Mouse (Mus musculus) kidney, postnatal 0 days (tissue): ENCODE results near the gene Pcnx. TPM values are rescaled to one million over a fixed set of nuclear protein-coding genes. Genes with fewer than 3 reads are reported as not detected.

Source experiments
- ATAC-seq: fragments of 200-750 bp; cut with Nextera tagmentation; replicated peaks from 2 replicates; pipeline ENCODE4 v1.8.0; 2017; ENCODE audit warnings: low read depth, moderate number of reproducible peaks, moderate TSS enrichment, moderate library complexity; ENCODE audit not compliant: low FRiP score
- DNase-seq: peaks from one replicate; pipeline ENCODE4 v3.0.0-alpha.2; 2016; ENCODE audit warnings: low spot score
- H3K27ac ChIP-seq: fragments of 300-500 bp; sonication (generic); 2 replicates; pipeline ENCODE4 v1.5.1; 2014; ENCODE audit warnings: mild to moderate bottlenecking
- H3K27me3 ChIP-seq: fragments of 300-500 bp; sonication (generic); 2 replicates; pipeline ENCODE4 v1.6.1; 2014; ENCODE audit warnings: low read length, mixed read lengths; ENCODE audit not compliant: insufficient read depth
- H3K36me3 ChIP-seq: fragments of 300-500 bp; sonication (generic); 2 replicates; pipeline ENCODE4 v1.6.1; 2014; ENCODE audit warnings: low read length, mixed read lengths; ENCODE audit not compliant: insufficient read depth
- H3K4me1 ChIP-seq: fragments of 300-500 bp; sonication (generic); replicated peaks from 2 replicates; pipeline ENCODE4 v1.6.1; 2014; ENCODE audit warnings: antibody characterized with exemption, low read length, mixed read lengths; ENCODE audit not compliant: insufficient read depth
- H3K4me2 ChIP-seq: fragments of 300-500 bp; sonication (generic); 2 replicates; pipeline ENCODE4 v1.6.1; 2014; ENCODE audit warnings: mild to moderate bottlenecking, low read length, moderate library complexity, mixed read lengths
- H3K4me3 ChIP-seq: fragments of 300-500 bp; sonication (generic); replicated peaks from 2 replicates; pipeline ENCODE4 v1.5.1; 2014; ENCODE audit warnings: low read depth, low read length
- H3K9ac ChIP-seq: fragments of 300-500 bp; sonication (generic); 2 replicates; pipeline ENCODE4 v1.6.1; 2014; ENCODE audit warnings: low read depth, low read length
- H3K9me3 ChIP-seq: fragments of 300-500 bp; sonication (generic); replicated peaks from 2 replicates; pipeline ENCODE4 v1.6.1; 2016; ENCODE audit warnings: low read length, inconsistent platforms, mixed read lengths
- CTCF ChIP-seq: IDR thresholded peaks from 2 replicates; pipeline ENCODE4 v1.5.1; 2016; ENCODE audit warnings: antibody characterized with exemption, low read depth, mild to moderate bottlenecking, moderate library complexity
- WGBS: fragments of 180-500 bp; shearing (Covaris S2); extraction: QIAGEN DNeasy Blood & Tissue Kit; methylation state at CpG from one replicate; pipeline ENCODE4 v1.1.7; 2014; 5-methylcytosine and 5-hydroxymethylcytosine counted together
- polyA plus RNA-seq: library from polyadenylated mRNA; unstranded; fragments of >200 nt; fragmentation: Nextera tagmentation; extraction: Ambion mirVana; gene quantifications from 2 replicates; pipeline ENCODE4 v1.2.1, GENCODE M21; 2015

The Pcnx gene
- polyA plus RNA-seq, 1 experiment from 2014 or later: 9.2 TPM

GRCm38 (mm10) chr12:81869205-81869940 is 9.6 kb downstream of the Pcnx start:
- no peak for TF ChIP-seq CTCF
- no peak overlapping the region for H3K27ac ChIP-seq
- H3K9me3 ChIP-seq: no peaks in the 10 kb centered on the region
- WGBS: 50% methylated on average over 3 of the region's 3 CpGs
- H3K9ac ChIP-seq: no peak overlapping the region
- DNase-seq: no peak
- no peaks in the 10 kb centered on the region for H3K36me3 ChIP-seq
- H3K4me2 ChIP-seq: no peak overlapping the region
- no peak for ATAC-seq
- no peaks in the 10 kb centered on the region for H3K4me1 ChIP-seq
- no peaks in the 10 kb centered on the region for H3K27me3 ChIP-seq
- no peak overlapping the region for H3K4me3 ChIP-seq

GRCm38 (mm10) chr12:81873345-81873744 is 13.5 kb downstream of the Pcnx start:
- Histone ChIP-seq H3K27ac (no peak overlapping the region), H3K36me3 (no peaks in the 10 kb centered on the region), H3K9ac (no peak overlapping the region), H3K27me3 (no peaks in the 10 kb centered on the region), H3K4me3 (no peak overlapping the region), H3K4me1 (no peaks in the 10 kb centered on the region), H3K9me3 (no peaks in the 10 kb centered on the region), H3K4me2 (no peak overlapping the region)
- no peak for TF ChIP-seq CTCF
- DNase-seq (no peak), ATAC-seq (no peak)
- WGBS: 69% methylated on average over 4 of the region's 4 CpGs

GRCm38 (mm10) chr12:81880161-81880560 is 20.3 kb downstream of the Pcnx start:
- no peak overlapping the region for H3K9ac ChIP-seq
- no peak overlapping the region for H3K27ac ChIP-seq
- 97% methylated on average over 3 of the region's 3 CpGs for WGBS
- no peaks in the 10 kb centered on the region for H3K4me1 ChIP-seq
- no peak for TF ChIP-seq CTCF
- no peak overlapping the region for H3K4me2 ChIP-seq
- no peaks in the 10 kb centered on the region for H3K9me3 ChIP-seq
- no peak for DNase-seq
- no peaks in the 10 kb centered on the region for H3K27me3 ChIP-seq
- H3K36me3 ChIP-seq: no peaks in the 10 kb centered on the region
- no peak overlapping the region for H3K4me3 ChIP-seq
- ATAC-seq: no peak

GRCm38 (mm10) chr12:81883255-81884106 is 23.7 kb downstream of the Pcnx start:
- Histone ChIP-seq H3K9me3 (no peaks in the 10 kb centered on the region), H3K27me3 (no peaks in the 10 kb centered on the region), H3K4me2 (no peak overlapping the region), H3K36me3 (no peaks in the 10 kb centered on the region), H3K4me3 (no peak overlapping the region), H3K4me1 (no peaks in the 10 kb centered on the region), H3K9ac (no peak overlapping the region), H3K27ac (no peak overlapping the region)
- DNase-seq: no peak
- TF ChIP-seq CTCF: no peak
- WGBS: 52% methylated on average over 11 of the region's 11 CpGs
- ATAC-seq: no peak

GRCm38 (mm10) chr12:81884107-81884398 is 24.2 kb downstream of the Pcnx start:
- H3K4me1 ChIP-seq: no peaks in the 10 kb centered on the region

GRCm38 (mm10) chr12:81884983-81885382 is 25.2 kb downstream of the Pcnx start:
- H3K9me3 ChIP-seq: no peaks in the 10 kb centered on the region
- H3K9ac ChIP-seq: no peak overlapping the region
- WGBS: 71% methylated on average over 5 of the region's 5 CpGs
- no peak for TF ChIP-seq CTCF
- H3K27ac ChIP-seq: no peak overlapping the region
- no peak overlapping the region for H3K4me3 ChIP-seq
- H3K4me1 ChIP-seq: no peaks in the 10 kb centered on the region
- no peak for ATAC-seq
- H3K4me2 ChIP-seq: no peak overlapping the region
- no peaks in the 10 kb centered on the region for H3K36me3 ChIP-seq
- H3K27me3 ChIP-seq: no peaks in the 10 kb centered on the region
- DNase-seq: no peak

More at GRCm38 (mm10) chr12:81884107-81884398, 24.2 kb downstream of the Pcnx start:
- Histone ChIP-seq H3K4me3 (no peak overlapping the region), H3K27ac (no peak overlapping the region), H3K36me3 (no peaks in the 10 kb centered on the region), H3K9me3 (no peaks in the 10 kb centered on the region), H3K4me2 (no peak overlapping the region), H3K27me3 (no peaks in the 10 kb centered on the region), H3K9ac (no peak overlapping the region)
- ATAC-seq (no peak), DNase-seq (no peak)
- no peak for TF ChIP-seq CTCF
- WGBS: 51% methylated on average over 3 of the region's 3 CpGs
